Mouse (Mus musculus) intestine, embryonic 16.5 days (tissue): ENCODE results near the gene Tecr. TPM values are rescaled to one million over a fixed set of nuclear protein-coding genes. Genes with fewer than 3 reads are reported as not detected.

Experiments
- ATAC-seq: fragments of 200-750 bp; cut with Nextera tagmentation; 2 replicates; pipeline ENCODE4 v1.8.0; 2017; ENCODE audit warnings: moderate TSS enrichment, moderate library complexity
- H3K27ac ChIP-seq: fragments of 300-500 bp; sonication (generic); 2 replicates; pipeline ENCODE4 v1.5.1; 2014; ENCODE audit warnings: mild to moderate bottlenecking, low read length
- H3K27me3 ChIP-seq: fragments of 300-500 bp; sonication (generic); replicated peaks from 2 replicates; pipeline ENCODE4 v1.6.1; 2014; ENCODE audit warnings: low read length, control low read depth, mixed read lengths; ENCODE audit not compliant: control insufficient read depth, insufficient read depth
- H3K36me3 ChIP-seq: fragments of 300-500 bp; sonication (generic); 2 replicates; pipeline ENCODE4 v1.6.1; 2014; ENCODE audit warnings: low read length, control low read depth; ENCODE audit not compliant: control insufficient read depth, insufficient read depth
- H3K4me1 ChIP-seq: fragments of 300-500 bp; sonication (generic); 2 replicates; pipeline ENCODE4 v1.6.1; 2014; ENCODE audit warnings: low read length, control low read depth, mixed read lengths; ENCODE audit not compliant: control insufficient read depth, insufficient read depth
- H3K4me2 ChIP-seq: fragments of 300-500 bp; sonication (generic); 2 replicates; pipeline ENCODE4 v1.6.1; 2014; ENCODE audit warnings: low read depth, low read length, control low read depth
- H3K4me3 ChIP-seq: fragments of 300-500 bp; sonication (generic); 2 replicates; pipeline ENCODE4 v1.5.1; 2014; ENCODE audit warnings: mild to moderate bottlenecking, low read length
- H3K9ac ChIP-seq: fragments of 300-500 bp; sonication (generic); 2 replicates; pipeline ENCODE4 v1.6.1; 2014; ENCODE audit warnings: low read depth, low read length
- H3K9me3 ChIP-seq: fragments of 300-500 bp; sonication (generic); 2 replicates; pipeline ENCODE4 v1.6.1; 2016; ENCODE audit warnings: low read length, control low read depth; ENCODE audit not compliant: control insufficient read depth
- WGBS: fragments of 180-500 bp; shearing (Covaris S2); extraction: QIAGEN DNeasy Blood & Tissue Kit; methylation state at CpG from one replicate; pipeline ENCODE4 v1.1.7; 2014; 5-methylcytosine and 5-hydroxymethylcytosine counted together
- polyA plus RNA-seq: library from polyadenylated mRNA; unstranded; fragments of >200 nt; fragmentation: Nextera tagmentation; extraction: Ambion mirVana; gene quantifications from 2 replicates; pipeline ENCODE4 v1.2.1, GENCODE M21; 2015

Tecr gene
- polyA plus RNA-seq, 1 experiment from 2014 or later, result 691 TPM

- Histone ChIP-seq H3K4me2 (no peak overlapping the region), H3K9me3 (no peaks in the 10 kb centered on the region), H3K36me3 (no peaks in the 10 kb centered on the region), H3K4me1 (peaks cover 37% of the 10 kb centered on the region), H3K27me3 (no peaks in the 10 kb centered on the region), H3K27ac (no peak overlapping the region), H3K4me3 (no peak overlapping the region), H3K9ac (no peak overlapping the region)
- WGBS, result 77% methylated on average over 7 of the region's 7 CpGs
- ATAC-seq, result no peak
Observed at GRCm38 (mm10) chr8:83590488-83591023, 17.2 kb downstream of the Tecr start.

- ATAC-seq, result no peak
- Histone ChIP-seq H3K36me3 (no peaks in the 10 kb centered on the region), H3K27me3 (no peaks in the 10 kb centered on the region), H3K4me3 (no peak overlapping the region), H3K27ac (no peak overlapping the region), H3K4me2 (no peak overlapping the region), H3K4me1 (peaks cover 40% of the 10 kb centered on the region), H3K9ac (no peak overlapping the region), H3K9me3 (no peaks in the 10 kb centered on the region)
- WGBS, result 78% methylated on average over 5 of the region's 5 CpGs
Observed at GRCm38 (mm10) chr8:83588886-83589285, 18.9 kb downstream of the Tecr start.

GRCm38 (mm10) chr8:83587644-83588043, 20.1 kb downstream of the Tecr start:
- Histone ChIP-seq H3K4me1 (peaks cover 34% of the 10 kb centered on the region), H3K27ac (no peak overlapping the region), H3K9ac (no peak overlapping the region), H3K4me3 (no peak overlapping the region), H3K36me3 (no peaks in the 10 kb centered on the region), H3K9me3 (no peaks in the 10 kb centered on the region), H3K4me2 (no peak overlapping the region), H3K27me3 (no peaks in the 10 kb centered on the region)
- no peak for ATAC-seq
- 83% methylated on average over 6 of the region's 6 CpGs for WGBS

GRCm38 (mm10) chr8:83585333-83585732, 22.4 kb downstream of the Tecr start:
- 53% methylated on average over 3 of the region's 3 CpGs for WGBS
- Histone ChIP-seq H3K9ac (no peak overlapping the region), H3K4me2 (no peak overlapping the region), H3K36me3 (no peaks in the 10 kb centered on the region), H3K27ac (peak overlapping the region; percentile 64), H3K27me3 (no peaks in the 10 kb centered on the region), H3K9me3 (no peaks in the 10 kb centered on the region), H3K4me1 (peaks cover 30% of the 10 kb centered on the region), H3K4me3 (no peak overlapping the region)
- peak; percentile 64 for ATAC-seq

GRCm38 (mm10) chr8:83584771-83585170, 23.0 kb downstream of the Tecr start:
- Histone ChIP-seq H3K27me3 (no peaks in the 10 kb centered on the region), H3K4me1 (peaks cover 25% of the 10 kb centered on the region), H3K9ac (no peak overlapping the region), H3K9me3 (no peaks in the 10 kb centered on the region), H3K36me3 (no peaks in the 10 kb centered on the region), H3K4me3 (no peak overlapping the region), H3K27ac (peak overlapping the region; percentile 64), H3K4me2 (no peak overlapping the region)
- WGBS, result 80% methylated on average over 1 of the region's 1 CpGs
- 0 out of 2 replicates have a peak, but pooled peaks have one; percentile 11 for ATAC-seq

GRCm38 (mm10) chr8:83583236-83583635, 24.5 kb downstream of the Tecr start:
- 78% methylated on average over 15 of the region's 15 CpGs for WGBS
- Histone ChIP-seq H3K9ac (no peak overlapping the region), H3K27ac (no peak overlapping the region), H3K4me2 (no peak overlapping the region), H3K27me3 (no peaks in the 10 kb centered on the region), H3K4me3 (no peak overlapping the region), H3K36me3 (no peaks in the 10 kb centered on the region), H3K9me3 (no peaks in the 10 kb centered on the region), H3K4me1 (peaks cover 33% of the 10 kb centered on the region)
- ATAC-seq, result no peak

- Histone ChIP-seq H3K4me1 (peaks cover 40% of the 10 kb centered on the region), H3K27me3 (no peaks in the 10 kb centered on the region), H3K4me3 (no peak overlapping the region), H3K36me3 (no peaks in the 10 kb centered on the region), H3K27ac (no peak overlapping the region), H3K9me3 (no peaks in the 10 kb centered on the region), H3K9ac (no peak overlapping the region), H3K4me2 (no peak overlapping the region)
- 85% methylated on average over 8 of the region's 8 CpGs for whole genome bisulfite sequencing
- no peak for ATAC-seq
Observed at GRCm38 (mm10) chr8:83582226-83582625, 25.5 kb downstream of the Tecr start.

GRCm38 (mm10) chr8:83580826-83581225, 26.9 kb downstream of the Tecr start:
- Histone ChIP-seq H3K9ac (no peak overlapping the region), H3K4me2 (no peak overlapping the region), H3K36me3 (no peaks in the 10 kb centered on the region), H3K9me3 (no peaks in the 10 kb centered on the region), H3K4me3 (no peak overlapping the region), H3K27me3 (no peaks in the 10 kb centered on the region), H3K4me1 (peaks cover 49% of the 10 kb centered on the region), H3K27ac (no peak overlapping the region)
- 88% methylated on average over 8 of the region's 8 CpGs for WGBS
- ATAC-seq, result no peak

GRCm38 (mm10) chr8:83579676-83580075, 28.1 kb downstream of the Tecr start:
- no peak for ATAC-seq

More at GRCm38 (mm10) chr8:83579676-83580075, 28.1 kb downstream of the Tecr start:
- Histone ChIP-seq H3K4me2 (no peak overlapping the region), H3K27ac (no peak overlapping the region), H3K36me3 (no peaks in the 10 kb centered on the region), H3K9ac (no peak overlapping the region), H3K9me3 (no peaks in the 10 kb centered on the region), H3K4me1 (peaks cover 46% of the 10 kb centered on the region), H3K27me3 (no peaks in the 10 kb centered on the region), H3K4me3 (no peak overlapping the region)
- WGBS, result 87% methylated on average over 8 of the region's 8 CpGs
